ENCODE assay signal across 18 mouse cellular contexts in the genomic region with DNA sequence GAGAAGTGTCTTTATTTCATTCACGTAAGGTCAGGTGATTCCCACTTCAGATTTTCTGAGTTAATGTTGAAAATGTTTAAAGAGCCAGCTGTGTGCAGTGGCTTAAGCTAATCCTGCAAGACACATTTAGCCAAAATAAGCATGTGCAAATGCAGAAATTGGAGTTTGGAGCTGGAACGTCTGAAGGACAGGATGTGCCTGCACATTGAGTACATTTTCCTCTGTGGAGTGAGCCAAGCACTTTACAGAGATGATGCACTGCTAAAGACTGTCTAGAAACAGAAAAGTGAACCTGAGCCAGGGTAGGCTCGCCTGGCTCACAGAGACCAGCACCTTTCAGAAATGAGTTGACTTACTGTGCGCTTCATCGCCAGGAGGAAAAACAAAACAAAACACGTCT.
"Had no signal": no experiment of that assay in that cellular context is flagged by ENCODE, and none has a peak within 500 bp of the region (broad histone marks: within the 10 kb centered on the region; RNA-seq: fewer than 3 reads in every experiment).

No protein-coding gene starts in this region.

- DNase-seq: kidney, adult 11 months; kidney, adult 9 months; kidney, postnatal 36 days; liver; liver, embryonic 13.5 days; liver, postnatal 0 days; lung, postnatal 14 days; retina, postnatal 1 day; thymus, postnatal 4 days had no signal

- H3K9me3 ChIP-seq: limb, embryonic 12.5 days; liver, embryonic 13.5 days; lung, embryonic 15.5 days; midbrain, embryonic 15.5 days; neural tube, embryonic 13.5 days had no signal

- H3K9ac ChIP-seq: limb, embryonic 12.5 days; liver, embryonic 13.5 days; liver, postnatal 0 days; lung, embryonic 15.5 days; midbrain, embryonic 15.5 days; neural tube, embryonic 13.5 days had no signal

- H3K4me3 ChIP-seq: layer of hippocampus, adult 2 months; limb, embryonic 12.5 days; liver, embryonic 13.5 days; lung, embryonic 15.5 days; megakaryocyte, embryonic 14.5 days; midbrain, embryonic 15.5 days; neural tube, embryonic 13.5 days had no signal

- H3K4me2 ChIP-seq: limb, embryonic 12.5 days; liver, embryonic 13.5 days; lung, embryonic 15.5 days; midbrain, embryonic 11.5 days; midbrain, embryonic 15.5 days; neural tube, embryonic 13.5 days had no signal

- H3K27me3 ChIP-seq: limb, embryonic 12.5 days; liver, embryonic 13.5 days; lung, embryonic 15.5 days; megakaryocyte, embryonic 14.5 days; midbrain, embryonic 15.5 days; neural tube, embryonic 13.5 days had no signal

- H3K36me3 ChIP-seq: limb, embryonic 12.5 days; liver, embryonic 13.5 days; lung, embryonic 15.5 days; midbrain, embryonic 15.5 days; neural tube, embryonic 13.5 days had no signal

- H3K27ac ChIP-seq: kidney, postnatal 0 days; layer of hippocampus, adult 2 months; limb, embryonic 12.5 days; liver, embryonic 13.5 days; lung, embryonic 15.5 days; macrophage; midbrain, embryonic 15.5 days; neural tube, embryonic 13.5 days had no signal

- ATAC-seq: liver, postnatal 0 days; midbrain, embryonic 15.5 days had no signal

- H3K4me1 ChIP-seq: limb, embryonic 12.5 days; liver, embryonic 13.5 days; lung, embryonic 15.5 days; megakaryocyte, embryonic 14.5 days; midbrain, embryonic 15.5 days; neural tube, embryonic 13.5 days had no signal
